ENCODE assay signal across 7 mouse cellular contexts in the genomic region with DNA sequence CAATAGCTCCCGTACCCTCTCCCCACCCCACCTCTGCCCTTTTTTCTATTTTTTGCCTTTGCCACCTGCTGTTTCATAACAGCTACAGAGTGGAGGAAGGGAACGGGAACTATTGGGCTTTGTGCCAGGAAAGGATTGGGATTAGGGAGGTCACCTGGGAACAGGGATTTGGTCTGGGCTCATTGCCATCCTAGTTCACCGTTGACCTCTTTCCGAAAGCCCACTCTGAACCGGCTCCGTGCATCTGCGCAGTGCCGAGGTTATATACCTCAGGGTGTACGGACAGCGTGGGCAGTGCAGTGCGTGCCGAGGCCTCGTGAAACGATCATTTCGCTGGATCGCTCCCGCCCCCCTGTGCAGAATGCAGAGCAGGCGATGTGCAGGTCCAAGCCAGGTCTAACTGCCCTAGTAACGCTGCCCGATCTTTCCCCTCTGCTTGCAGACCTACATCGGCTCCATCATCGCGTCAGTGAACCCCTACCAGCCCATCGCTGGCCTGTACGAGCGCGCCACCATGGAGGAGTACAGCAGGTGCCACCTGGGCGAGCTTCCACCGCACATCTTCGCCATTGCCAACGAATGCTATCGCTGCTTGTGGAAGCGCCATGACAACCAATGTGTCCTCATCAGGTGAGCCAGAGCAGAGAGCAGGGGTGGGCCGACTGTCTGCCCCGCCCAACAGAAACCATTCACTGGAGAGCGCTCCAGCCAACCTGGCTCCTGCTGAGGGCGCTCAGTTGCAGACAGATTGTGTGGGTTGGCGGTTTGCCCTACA.
A peak's percentile ranks its signal among the peaks of the same experiment; 100 is the strongest.
DNase-seq lines count a peak whose midpoint lies in the region; ATAC-seq lines count a peak whose summit lies in the region.

No protein-coding gene starts in this region.

- no peak overlapping the region for H3K9ac ChIP-seq in intestine, embryonic 16.5 days (ENCODE audit: low read depth, low read length)

- intact Hi-C loops in left cerebral cortex, postnatal 4 days (cut with DNase I) = loop anchor here (5.0 to 10.0 kb wide), 2 partner anchors 229 to 1116 kb away; no protein-coding TSS in a partner anchor

- 0 out of 2 replicates have a peak, but pooled peaks cover 4% of the 10 kb centered on the region for H3K36me3 ChIP-seq in intestine, embryonic 16.5 days (ENCODE audit: control insufficient read depth, insufficient read depth, low read length)

- no peaks in the 10 kb centered on the region for H3K27me3 ChIP-seq in intestine, embryonic 16.5 days (replicated peaks; ENCODE audit: control insufficient read depth, insufficient read depth, low read length)

- H3K4me1 ChIP-seq in intestine, embryonic 16.5 days (ENCODE audit: control insufficient read depth, insufficient read depth, low read length) = peaks cover 14% of the 10 kb centered on the region

- ATAC-seq in intestine, embryonic 16.5 days = no peak

- peak; percentile 74 for DNase-seq in ZHBTc4 (ENCODE audit: low read depth, low spot score)
- DNase-seq in cerebellum, adult 8-10 months = peak; percentile 84
- peak; percentile 80 for DNase-seq in kidney, adult 18-20 months
- DNase-seq in left cerebral cortex, postnatal 4 days = peak; percentile 83
- peak; percentile 41 for DNase-seq in right cerebral cortex, postnatal 14 days
- DNase-seq in gastrocnemius, adult 18-20 months (ENCODE audit: low spot score) = no peak

- WGBS in intestine, embryonic 16.5 days = 74% methylated on average over 38 of the region's 38 CpGs

- H3K4me3 ChIP-seq in intestine, embryonic 16.5 days (ENCODE audit: low read length) = no peak overlapping the region

- H3K9me3 ChIP-seq in intestine, embryonic 16.5 days (ENCODE audit: control insufficient read depth, low read length) = no peaks in the 10 kb centered on the region

- no peak overlapping the region for H3K4me2 ChIP-seq in intestine, embryonic 16.5 days (ENCODE audit: low read depth, low read length)

- H3K27ac ChIP-seq in intestine, embryonic 16.5 days (ENCODE audit: low read length) = no peak overlapping the region
